Mouse (Mus musculus): ENCODE measurements around the gene Adam12. TPM values are rescaled to one million over a fixed set of nuclear protein-coding genes. Genes with fewer than 3 reads are reported as not detected.

Gene Adam12
- polyA plus RNA-seq, 1 experiment from 2014 or later: 50.9 TPM

GRCm38 (mm10) chr7:134026200-134027019, 205.5 kb downstream of the Adam12 start:
- TF ChIP-seq CTCF (IDR thresholded peaks at IDR 0.05; ENCODE audit: low read depth): no peak
- Histone ChIP-seq H3K36me3 (ENCODE audit: insufficient read depth) (0 out of 2 replicates have a peak, but pooled peaks cover 3% of the 10 kb centered on the region), H3K4me3 (ENCODE audit: low read depth, low read length) (no peak overlapping the region), H3K27ac (ENCODE audit: low read depth) (peak overlapping the region; percentile 71), H3K27me3 (ENCODE audit: insufficient read depth, low read length) (no peaks in the 10 kb centered on the region), H3K4me2 (no peak overlapping the region), H3K9ac (no peak overlapping the region), H3K4me1 (ENCODE audit: insufficient read depth) (peaks cover 14% of the 10 kb centered on the region), H3K9me3 (ENCODE audit: low read depth, low read length) (no peaks in the 10 kb centered on the region)
- peak; percentile 83 for ATAC-seq (ENCODE audit: insufficient read depth)
- peak; percentile 83 for DNase-seq
- WGBS: 40% methylated on average over 16 of the region's 16 CpGs

- no peak for DNase-seq
- H3K4me3 ChIP-seq (ENCODE audit: low read depth, low read length): no peak overlapping the region
- no peak for TF ChIP-seq CTCF (IDR thresholded peaks at IDR 0.05; ENCODE audit: low read depth)
- WGBS: 61% methylated on average over 2 of the region's 2 CpGs
- no peak overlapping the region for H3K9ac ChIP-seq
- 0 out of 2 replicates have a peak, but pooled peaks cover 3% of the 10 kb centered on the region for H3K36me3 ChIP-seq (ENCODE audit: insufficient read depth)
- peaks cover 14% of the 10 kb centered on the region for H3K4me1 ChIP-seq (ENCODE audit: insufficient read depth)
- H3K27ac ChIP-seq (ENCODE audit: low read depth): no peak overlapping the region
- no peak overlapping the region for H3K4me2 ChIP-seq
- no peaks in the 10 kb centered on the region for H3K27me3 ChIP-seq (ENCODE audit: insufficient read depth, low read length)
- ATAC-seq (ENCODE audit: insufficient read depth): no peak
- H3K9me3 ChIP-seq (ENCODE audit: low read depth, low read length): no peaks in the 10 kb centered on the region
Measured at GRCm38 (mm10) chr7:134022157-134022885, 209.6 kb downstream of the Adam12 start.

- no peak overlapping the region for H3K9ac ChIP-seq
- no peaks in the 10 kb centered on the region for H3K27me3 ChIP-seq (ENCODE audit: insufficient read depth, low read length)
- no peak for TF ChIP-seq CTCF (IDR thresholded peaks at IDR 0.05; ENCODE audit: low read depth)
- peak overlapping the region; percentile 42; the same call in 1 of the 2 replicates for H3K27ac ChIP-seq (ENCODE audit: low read depth)
- H3K4me1 ChIP-seq (ENCODE audit: insufficient read depth): no peaks in the 10 kb centered on the region; the same call in 1 of the 2 replicates
- no peaks in the 10 kb centered on the region for H3K9me3 ChIP-seq (ENCODE audit: low read depth, low read length)
- ATAC-seq (ENCODE audit: insufficient read depth): 0 out of 2 replicates have a peak, but pooled peaks have one; percentile 21
- no peak overlapping the region for H3K4me2 ChIP-seq
- peak; percentile 34 for DNase-seq
- WGBS: 30% methylated on average over 4 of the region's 4 CpGs
- H3K36me3 ChIP-seq (ENCODE audit: insufficient read depth): no peaks in the 10 kb centered on the region
- H3K4me3 ChIP-seq (ENCODE audit: low read depth, low read length): no peak overlapping the region
Measured at GRCm38 (mm10) chr7:134015226-134015625, 216.7 kb downstream of the Adam12 start.

- peak overlapping the region; percentile 42; the same call in 1 of the 2 replicates for H3K27ac ChIP-seq (ENCODE audit: low read depth)
- H3K4me2 ChIP-seq: no peak overlapping the region
- no peaks in the 10 kb centered on the region for H3K36me3 ChIP-seq (ENCODE audit: insufficient read depth)
- H3K9ac ChIP-seq: no peak overlapping the region
- no peaks in the 10 kb centered on the region for H3K9me3 ChIP-seq (ENCODE audit: low read depth, low read length)
- ATAC-seq (ENCODE audit: insufficient read depth) (no peak; the same call in 1 of the 2 replicates), DNase-seq (peak; percentile 21)
- no peak overlapping the region for H3K4me3 ChIP-seq (ENCODE audit: low read depth, low read length)
- no peak for TF ChIP-seq CTCF (IDR thresholded peaks at IDR 0.05; ENCODE audit: low read depth)
- 56% methylated on average over 7 of the region's 7 CpGs for WGBS
- H3K4me1 ChIP-seq (ENCODE audit: insufficient read depth): no peaks in the 10 kb centered on the region; the same call in 1 of the 2 replicates
- no peaks in the 10 kb centered on the region for H3K27me3 ChIP-seq (ENCODE audit: insufficient read depth, low read length)
Measured at GRCm38 (mm10) chr7:134014733-134015132, 217.2 kb downstream of the Adam12 start.

GRCm38 (mm10) chr7:134009157-134009556, 222.8 kb downstream of the Adam12 start:
- Histone ChIP-seq H3K27me3 (ENCODE audit: insufficient read depth, low read length) (no peaks in the 10 kb centered on the region), H3K36me3 (ENCODE audit: insufficient read depth) (peaks cover 14% of the 10 kb centered on the region), H3K27ac (ENCODE audit: low read depth) (no peak overlapping the region), H3K4me3 (ENCODE audit: low read depth, low read length) (no peak overlapping the region), H3K4me2 (no peak overlapping the region), H3K4me1 (ENCODE audit: insufficient read depth) (no peaks in the 10 kb centered on the region), H3K9ac (no peak overlapping the region), H3K9me3 (ENCODE audit: low read depth, low read length) (peaks cover 13% of the 10 kb centered on the region; the same call in 1 of the 2 replicates)
- WGBS: 63% methylated on average over 5 of the region's 5 CpGs
- no peak for ATAC-seq (ENCODE audit: insufficient read depth)
- no peak for DNase-seq
- TF ChIP-seq CTCF (IDR thresholded peaks at IDR 0.05; ENCODE audit: low read depth): no peak

- 58% methylated on average over 3 of the region's 3 CpGs for WGBS
- H3K9ac ChIP-seq: no peak overlapping the region
- no peak overlapping the region for H3K4me3 ChIP-seq (ENCODE audit: low read depth, low read length)
- no peaks in the 10 kb centered on the region for H3K4me1 ChIP-seq (ENCODE audit: insufficient read depth)
- no peak overlapping the region for H3K4me2 ChIP-seq
- DNase-seq: no peak
- ATAC-seq (ENCODE audit: insufficient read depth): no peak
- no peak for TF ChIP-seq CTCF (IDR thresholded peaks at IDR 0.05; ENCODE audit: low read depth)
- peaks cover 14% of the 10 kb centered on the region for H3K36me3 ChIP-seq (ENCODE audit: insufficient read depth)
- H3K27ac ChIP-seq (ENCODE audit: low read depth): no peak overlapping the region
- no peaks in the 10 kb centered on the region for H3K27me3 ChIP-seq (ENCODE audit: insufficient read depth, low read length)
- peaks cover 13% of the 10 kb centered on the region; the same call in 1 of the 2 replicates for H3K9me3 ChIP-seq (ENCODE audit: low read depth, low read length)
Measured at GRCm38 (mm10) chr7:134007942-134008361, 224.0 kb downstream of the Adam12 start.

- TF ChIP-seq CTCF (IDR thresholded peaks at IDR 0.05; ENCODE audit: low read depth): no peak
- Histone ChIP-seq H3K4me3 (ENCODE audit: low read depth, low read length) (no peak overlapping the region), H3K4me1 (ENCODE audit: insufficient read depth) (no peaks in the 10 kb centered on the region; the same call in 1 of the 2 replicates), H3K4me2 (no peak overlapping the region), H3K36me3 (ENCODE audit: insufficient read depth) (peaks cover 7% of the 10 kb centered on the region), H3K27me3 (ENCODE audit: insufficient read depth, low read length) (no peaks in the 10 kb centered on the region), H3K9ac (no peak overlapping the region), H3K27ac (ENCODE audit: low read depth) (no peak overlapping the region), H3K9me3 (ENCODE audit: low read depth, low read length) (peaks cover 13% of the 10 kb centered on the region; the same call in 1 of the 2 replicates)
- ATAC-seq (ENCODE audit: insufficient read depth) (no peak), DNase-seq (no peak)
- WGBS: 87% methylated on average over 4 of the region's 4 CpGs
Measured at GRCm38 (mm10) chr7:134001581-134001980, 230.4 kb downstream of the Adam12 start.

Data from lung, embryonic 14.5 days (tissue).